Comparison of ENCODE assay signal across 8 mouse cellular contexts in the genomic region with DNA sequence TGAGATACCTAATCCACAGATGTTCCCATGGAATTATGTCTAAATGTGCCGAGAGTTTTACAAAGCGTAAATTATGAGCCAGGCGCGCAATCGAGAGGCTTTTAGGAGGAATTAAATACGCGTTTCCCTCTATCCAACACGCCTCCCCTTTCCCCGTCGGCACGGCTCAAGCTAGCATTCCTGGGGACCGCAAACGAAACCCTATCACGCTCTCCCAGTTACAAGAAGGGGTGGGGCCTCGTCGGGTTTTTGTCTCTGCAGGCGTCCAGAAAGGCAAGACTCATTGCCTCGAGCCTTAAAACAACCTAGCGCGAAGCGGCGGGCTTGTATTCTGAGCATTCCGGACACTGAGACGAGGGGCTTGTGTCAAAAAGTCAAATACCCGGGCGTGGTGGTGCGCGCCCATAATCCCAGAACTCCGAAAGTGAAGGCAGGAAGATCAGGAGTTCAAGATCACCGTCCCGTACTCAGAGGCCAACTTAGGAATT. TPM values are rescaled to one million over a fixed set of nuclear protein-coding genes. Genes with fewer than 3 reads are reported as not detected.
DNase-seq lines count a peak whose midpoint lies in the region; ATAC-seq and TF ChIP-seq lines count a peak whose summit lies in the region.

No protein-coding gene starts in this region.

- peak; percentile 60 for ATAC-seq in embryonic facial prominence, embryonic 11.5 days (replicated peaks; ENCODE audit: insufficient number of reproducible peaks, low FRiP score, low TSS enrichment, low read depth)
- peak; percentile 79 for ATAC-seq in intestine, embryonic 16.5 days
- peak; percentile 67 for ATAC-seq in midbrain, embryonic 15.5 days (replicated peaks)

- peak overlapping the region; percentile 82 for H3K9ac ChIP-seq in embryonic facial prominence, embryonic 11.5 days (replicated peaks; ENCODE audit: low read length)
- peak overlapping the region; percentile 84 for H3K9ac ChIP-seq in intestine, embryonic 16.5 days (ENCODE audit: low read depth, low read length)
- H3K9ac ChIP-seq in liver, adult 2 months (ENCODE audit: low read depth, low read length) = peak overlapping the region; percentile 56
- peak overlapping the region; percentile 47 for H3K9ac ChIP-seq in midbrain, embryonic 15.5 days

- TF ChIP-seq CTCF in liver, adult 2 months (IDR thresholded peaks at IDR 0.05; ENCODE audit: low read depth, low read length) = no peak
- TF ChIP-seq CTCF in spleen, adult 2 months (IDR thresholded peaks at IDR 0.05; ENCODE audit: extremely low read depth, insufficient read depth, insufficient read length, insufficient replicate concordance) = no peak

- H3K4me3 ChIP-seq in embryonic facial prominence, embryonic 11.5 days (ENCODE audit: low read depth, low read length) = peak overlapping the region; percentile 83
- peak overlapping the region; percentile 82 for H3K4me3 ChIP-seq in intestine, embryonic 16.5 days (ENCODE audit: low read length)
- peak overlapping the region; percentile 45 for H3K4me3 ChIP-seq in liver, adult 2 months (ENCODE audit: insufficient read depth, low read depth, low read length)
- H3K4me3 ChIP-seq in midbrain, embryonic 15.5 days = peak overlapping the region; percentile 48
- H3K4me3 ChIP-seq in spleen, adult 2 months (ENCODE audit: extremely low read depth, insufficient read depth, insufficient read length) = peak overlapping the region; percentile 64

- DNase-seq in left cerebral cortex, adult 18-20 months (ENCODE audit: low spot score in 2 of 2) = peak; percentile 39 to 45
- DNase-seq in left cerebral cortex, adult 11 months (ENCODE audit: low spot score) = no peak
- peak; percentile 75 for DNase-seq in embryonic facial prominence, embryonic 11.5 days (ENCODE audit: low spot score)
- peak; percentile 95 for DNase-seq in heart, adult 11 months
- peak; percentile 58 for DNase-seq in liver, adult 2 months (ENCODE audit: extremely low read depth, low read depth, low spot score)
- peak in 1 of 2 experiments; percentile 59 for DNase-seq in spleen, adult 2 months (ENCODE audit: low read depth in 1 of 2, low spot score in 2 of 2)

- H3K79me2 ChIP-seq in liver, adult 2 months (ENCODE audit: control insufficient read depth, insufficient read depth, low read length) = peaks cover 6% of the 10 kb centered on the region; the same call in 1 of the 2 replicates

- H3K4me1 ChIP-seq in embryonic facial prominence, embryonic 11.5 days (ENCODE audit: control insufficient read depth, insufficient read depth, low read length) = peaks cover 3% of the 10 kb centered on the region; the same call in 1 of the 2 replicates
- peaks cover 9% of the 10 kb centered on the region; the same call in 1 of the 2 replicates for H3K4me1 ChIP-seq in intestine, embryonic 16.5 days (ENCODE audit: control insufficient read depth, insufficient read depth, low read length)
- peaks cover 8% of the 10 kb centered on the region; the same call in 1 of the 2 replicates for H3K4me1 ChIP-seq in liver, adult 2 months (ENCODE audit: control insufficient read depth, insufficient read depth, low read length)
- peaks cover 31% of the 10 kb centered on the region for H3K4me1 ChIP-seq in midbrain, embryonic 15.5 days
- peaks cover 24% of the 10 kb centered on the region; the same call in 1 of the 2 replicates for H3K4me1 ChIP-seq in spleen, adult 2 months (ENCODE audit: control insufficient read depth, insufficient read depth, insufficient read length)

- peak overlapping the region; percentile 53; the same call in 1 of the 2 replicates for H3K27ac ChIP-seq in embryonic facial prominence, embryonic 11.5 days (replicated peaks; ENCODE audit: low read depth, low read length)
- peak overlapping the region; percentile 88 for H3K27ac ChIP-seq in intestine, embryonic 16.5 days (ENCODE audit: low read length)
- H3K27ac ChIP-seq in liver, adult 2 months (replicated peaks; ENCODE audit: insufficient read depth, low read depth, low read length) = peak overlapping the region; percentile 75
- peak overlapping the region; percentile 70 for H3K27ac ChIP-seq in midbrain, embryonic 15.5 days
- peak overlapping the region; percentile 87 for H3K27ac ChIP-seq in spleen, adult 2 months (ENCODE audit: insufficient read depth, low read length)

- no peaks in the 10 kb centered on the region for H3K9me3 ChIP-seq in embryonic facial prominence, embryonic 11.5 days (replicated peaks; ENCODE audit: control insufficient read depth, low read length)
- H3K9me3 ChIP-seq in intestine, embryonic 16.5 days (ENCODE audit: control insufficient read depth, low read length) = no peaks in the 10 kb centered on the region
- H3K9me3 ChIP-seq in midbrain, embryonic 15.5 days = no peaks in the 10 kb centered on the region

- H3K4me2 ChIP-seq in embryonic facial prominence, embryonic 11.5 days (ENCODE audit: low read depth, low read length) = peak overlapping the region; percentile 72
- peak overlapping the region; percentile 83 for H3K4me2 ChIP-seq in intestine, embryonic 16.5 days (ENCODE audit: low read depth, low read length)
- H3K4me2 ChIP-seq in midbrain, embryonic 15.5 days = peak overlapping the region; percentile 69

- 3% methylated on average over 31 of the region's 31 CpGs for WGBS in embryonic facial prominence, embryonic 11.5 days
- under 1% methylated on average over 31 of the region's 31 CpGs for WGBS in intestine, embryonic 16.5 days
- WGBS in liver, adult 2 months = 2% methylated on average over 31 of the region's 31 CpGs
- WGBS in midbrain, embryonic 15.5 days = 2% methylated on average over 31 of the region's 31 CpGs
- WGBS in spleen, adult 2 months = 2% methylated on average over 31 of the region's 31 CpGs

- TF ChIP-seq POLR2A in liver, adult 2 months (IDR thresholded peaks at IDR 0.05; ENCODE audit: extremely low read depth, insufficient read depth, low read length) = no peak
- TF ChIP-seq POLR2A in spleen, adult 2 months (IDR thresholded peaks at IDR 0.05; ENCODE audit: low read depth, low read length) = no peak

- no peaks in the 10 kb centered on the region for H3K36me3 ChIP-seq in embryonic facial prominence, embryonic 11.5 days (replicated peaks; ENCODE audit: control insufficient read depth, insufficient read depth, low read depth, low read length)
- no peaks in the 10 kb centered on the region for H3K36me3 ChIP-seq in intestine, embryonic 16.5 days (ENCODE audit: control insufficient read depth, insufficient read depth, low read length)
- peaks cover 6% of the 10 kb centered on the region for H3K36me3 ChIP-seq in liver, adult 2 months (ENCODE audit: control insufficient read depth, insufficient read depth, low read length)
- peaks cover 9% of the 10 kb centered on the region; the same call in 1 of the 2 replicates for H3K36me3 ChIP-seq in midbrain, embryonic 15.5 days (replicated peaks)
- H3K36me3 ChIP-seq in spleen, adult 2 months (ENCODE audit: control insufficient read depth, insufficient read depth, low read length) = peaks cover 9% of the 10 kb centered on the region

- no peaks in the 10 kb centered on the region for H3K27me3 ChIP-seq in embryonic facial prominence, embryonic 11.5 days (ENCODE audit: control insufficient read depth, insufficient read depth, low read length)
- no peaks in the 10 kb centered on the region for H3K27me3 ChIP-seq in intestine, embryonic 16.5 days (replicated peaks; ENCODE audit: control insufficient read depth, insufficient read depth, low read length)
- no peaks in the 10 kb centered on the region for H3K27me3 ChIP-seq in liver, adult 2 months (ENCODE audit: control insufficient read depth, insufficient read depth, low read length)
- H3K27me3 ChIP-seq in midbrain, embryonic 15.5 days (replicated peaks) = no peaks in the 10 kb centered on the region
- H3K27me3 ChIP-seq in spleen, adult 2 months (ENCODE audit: control insufficient read depth, insufficient read depth, low read length) = no peaks in the 10 kb centered on the region

RNA-seq across cellular contexts. Expression of a gene that starts 0.7 kb away (rescaled TPM):
- 10 to 100 TPM; 80.1 to 87.1 TPM for total RNA-seq in left cerebral cortex, adult 18-20 months (2021)
- 174 and 180 TPM in 2 replicates for polyA plus RNA-seq in embryonic facial prominence, embryonic 11.5 days (2014; fragmentation: Nextera tagmentation; extraction: Ambion mirVana)
- 108 and 111 TPM in 2 replicates for polyA plus RNA-seq in intestine, embryonic 16.5 days (2015; fragmentation: Nextera tagmentation; extraction: Ambion mirVana)
- total RNA-seq in liver, adult 2 months (2014; rRNA removed) = 59.9 and 63.8 TPM in 2 replicates
- polyA plus RNA-seq in liver, adult 2 months (2012; rRNA removed) = 41.9 and 46.5 TPM in 2 replicates
- polyA plus RNA-seq in midbrain, embryonic 15.5 days (2015; fragmentation: Nextera tagmentation; extraction: Ambion mirVana) = 136 and 137 TPM in 2 replicates
- polyA plus RNA-seq in spleen, adult 2 months (2012; rRNA removed) = 59.1 and 62.2 TPM in 2 replicates

RNA-seq across cellular contexts. Expression of a gene that starts 23.6 kb away (rescaled TPM):
- 100 to 1,000 TPM; 172 to 177 TPM for total RNA-seq in left cerebral cortex, adult 18-20 months (2021)
- polyA plus RNA-seq in embryonic facial prominence, embryonic 11.5 days (2014; fragmentation: Nextera tagmentation; extraction: Ambion mirVana) = 1.5 and 3.5 TPM in 2 replicates
- 0.83 and 1.2 TPM in 2 replicates for polyA plus RNA-seq in intestine, embryonic 16.5 days (2015; fragmentation: Nextera tagmentation; extraction: Ambion mirVana)
- 0.09 and 1.1 TPM in 2 replicates for total RNA-seq in liver, adult 2 months (2014; rRNA removed)
- 0.26 and 0.37 TPM in 2 replicates for polyA plus RNA-seq in liver, adult 2 months (2012; rRNA removed)
- 65.8 and 72.5 TPM in 2 replicates for polyA plus RNA-seq in midbrain, embryonic 15.5 days (2015; fragmentation: Nextera tagmentation; extraction: Ambion mirVana)
- 6.1 and 6.2 TPM in 2 replicates for polyA plus RNA-seq in spleen, adult 2 months (2012; rRNA removed)

RNA-seq across cellular contexts. Expression of a gene that starts 56.7 kb away (rescaled TPM):
- under 1 TPM in 1 of 2 experiments, not detected in 1; 0.26 TPM for total RNA-seq in left cerebral cortex, adult 18-20 months (2021)
- polyA plus RNA-seq in embryonic facial prominence, embryonic 11.5 days (2014; fragmentation: Nextera tagmentation; extraction: Ambion mirVana) = 6.1 and 7.2 TPM in 2 replicates
- 1.8 and 6.1 TPM in 2 replicates for polyA plus RNA-seq in intestine, embryonic 16.5 days (2015; fragmentation: Nextera tagmentation; extraction: Ambion mirVana)
- not detected in 2 replicates for total RNA-seq in liver, adult 2 months (2014; rRNA removed)
- 0.06 TPM in 1 of 2 replicates, not detected in the other for polyA plus RNA-seq in liver, adult 2 months (2012; rRNA removed)
- 0.12 and 1.2 TPM in 2 replicates for polyA plus RNA-seq in midbrain, embryonic 15.5 days (2015; fragmentation: Nextera tagmentation; extraction: Ambion mirVana)
- 21.9 and 28.7 TPM in 2 replicates for polyA plus RNA-seq in spleen, adult 2 months (2012; rRNA removed)
